Mouse (Mus musculus): ENCODE results near the gene Angptl4.
"Not testable (repeated sequence)": the region's sequence is repeated elsewhere in the genome, so short reads cannot be mapped to it uniquely, and the experiment has no call there.

The Angptl4 gene

GRCm38 (mm10) chr17:33742420-33742819 is 39.2 kb downstream of the Angptl4 start:
- TF ChIP-seq NANOG (IDR thresholded peaks at IDR 0.05; ENCODE audit: borderline replicate concordance, low read length): no peak
- no peak for TF ChIP-seq POU5F1 (IDR thresholded peaks at IDR 0.05; ENCODE audit: borderline replicate concordance, low read length)
- TF ChIP-seq CTCF (conservative IDR thresholded peaks at IDR 0.05; ENCODE audit: low read length): no peak
- Histone ChIP-seq H3K27me3 (ENCODE audit: insufficient read depth, low read length) (no peaks in the 10 kb centered on the region), H3K4me1 (replicated peaks; ENCODE audit: low read depth, low read length) (no peaks in the 10 kb centered on the region), H3K36me3 (ENCODE audit: insufficient read depth, low read length) (peaks cover 31% of the 10 kb centered on the region), H3K4me3 (replicated peaks; ENCODE audit: low read length) (no peak overlapping the region), H3K9me3 (ENCODE audit: low read length) (peaks cover 76% of the 10 kb centered on the region)

GRCm38 (mm10) chr17:33733526-33733925 is 48.1 kb downstream of the Angptl4 start:
- not testable (repeated sequence) for H3K36me3 ChIP-seq (ENCODE audit: insufficient read depth, low read length); H3K4me1 ChIP-seq (replicated peaks; ENCODE audit: low read depth, low read length); H3K4me3 ChIP-seq (replicated peaks; ENCODE audit: low read length); H3K27me3 ChIP-seq (ENCODE audit: insufficient read depth, low read length)
- peaks cover 64% of the 10 kb centered on the region for H3K9me3 ChIP-seq (ENCODE audit: low read length)

GRCm38 (mm10) chr17:33732556-33733083 is 49.0 kb downstream of the Angptl4 start:
- not testable (repeated sequence) for H3K4me1 ChIP-seq (replicated peaks; ENCODE audit: low read depth, low read length); H3K4me3 ChIP-seq (replicated peaks; ENCODE audit: low read length); H3K36me3 ChIP-seq (ENCODE audit: insufficient read depth, low read length); H3K27me3 ChIP-seq (ENCODE audit: insufficient read depth, low read length)
- peaks cover 58% of the 10 kb centered on the region for H3K9me3 ChIP-seq (ENCODE audit: low read length)

GRCm38 (mm10) chr17:33729215-33729614 is 52.4 kb downstream of the Angptl4 start:
- peaks cover 30% of the 10 kb centered on the region for H3K9me3 ChIP-seq (ENCODE audit: low read length)
- no peaks in the 10 kb centered on the region for H3K36me3 ChIP-seq (ENCODE audit: insufficient read depth, low read length)
- no peak overlapping the region for H3K4me3 ChIP-seq (replicated peaks; ENCODE audit: low read length)
- no peaks in the 10 kb centered on the region for H3K4me1 ChIP-seq (replicated peaks; ENCODE audit: low read depth, low read length)
- H3K27me3 ChIP-seq (ENCODE audit: insufficient read depth, low read length): 0 out of 2 replicates have a peak, but pooled peaks cover 4% of the 10 kb centered on the region
- TF ChIP-seq POU5F1 (IDR thresholded peaks at IDR 0.05; ENCODE audit: borderline replicate concordance, low read length) (no peak), NANOG (IDR thresholded peaks at IDR 0.05; ENCODE audit: borderline replicate concordance, low read length) (no peak), CTCF (conservative IDR thresholded peaks at IDR 0.05; ENCODE audit: low read length) (no peak; the same call in 1 of the 2 replicates)

GRCm38 (mm10) chr17:33728396-33728795 is 53.2 kb downstream of the Angptl4 start:
- no peak overlapping the region for H3K4me3 ChIP-seq (replicated peaks; ENCODE audit: low read length)
- TF ChIP-seq CTCF (conservative IDR thresholded peaks at IDR 0.05; ENCODE audit: low read length) (no peak), POU5F1 (IDR thresholded peaks at IDR 0.05; ENCODE audit: borderline replicate concordance, low read length) (no peak), NANOG (IDR thresholded peaks at IDR 0.05; ENCODE audit: borderline replicate concordance, low read length) (no peak)
- peaks cover 23% of the 10 kb centered on the region for H3K9me3 ChIP-seq (ENCODE audit: low read length)
- H3K4me1 ChIP-seq (replicated peaks; ENCODE audit: low read depth, low read length): no peaks in the 10 kb centered on the region
- no peaks in the 10 kb centered on the region for H3K36me3 ChIP-seq (ENCODE audit: insufficient read depth, low read length)
- 0 out of 2 replicates have a peak, but pooled peaks cover 4% of the 10 kb centered on the region for H3K27me3 ChIP-seq (ENCODE audit: insufficient read depth, low read length)

Measured in E14TG2a.4 (cell line).